Mouse (Mus musculus) adrenal gland, postnatal 25 days (tissue): ENCODE results near the gene Dnah17. TPM values are rescaled to one million over a fixed set of nuclear protein-coding genes. Genes with fewer than 3 reads are reported as not detected.

Experiments used
- DNase-seq: peaks from one replicate; pipeline ENCODE4 v3.0.0; 2021; ENCODE audit warnings: mixed read lengths
- total RNA-seq: library from RNA; stranded (reverse); gene quantifications from 2 replicates; pipeline ENCODE4 v1.2.3, GENCODE M21; 2021

Gene Dnah17
- total RNA-seq, 1 experiment from 2014 or later = 0.03 TPM

DNA sequence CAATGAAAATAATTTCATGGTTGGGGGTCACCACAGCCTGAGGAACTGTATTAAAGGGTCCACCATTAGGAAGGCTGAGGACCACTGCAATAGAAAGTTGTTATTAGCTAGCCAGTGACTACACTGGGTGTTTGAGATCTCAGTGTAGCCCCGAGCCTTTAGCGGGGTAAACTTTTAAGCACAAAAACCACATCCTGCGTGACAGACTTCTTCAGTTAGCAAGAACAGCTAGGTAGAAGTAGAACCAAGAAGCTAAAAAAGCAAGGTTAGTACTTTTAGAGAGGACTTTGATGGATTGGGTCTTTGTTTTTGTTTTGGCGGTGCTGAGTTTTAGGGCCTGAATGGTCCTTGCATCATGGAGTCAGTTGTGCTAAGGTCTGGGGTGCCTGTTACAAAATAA is 13.3 kb upstream of the Dnah17 start:
- DNase-seq = no peak

- DNase-seq = no peak
Measured at GRCm38 (mm10) chr11:118142547-118143165, 12.2 kb upstream of the Dnah17 start.

- no peak for DNase-seq
Measured at GRCm38 (mm10) chr11:118140771-118141565, 10.5 kb upstream of the Dnah17 start.

DNA sequence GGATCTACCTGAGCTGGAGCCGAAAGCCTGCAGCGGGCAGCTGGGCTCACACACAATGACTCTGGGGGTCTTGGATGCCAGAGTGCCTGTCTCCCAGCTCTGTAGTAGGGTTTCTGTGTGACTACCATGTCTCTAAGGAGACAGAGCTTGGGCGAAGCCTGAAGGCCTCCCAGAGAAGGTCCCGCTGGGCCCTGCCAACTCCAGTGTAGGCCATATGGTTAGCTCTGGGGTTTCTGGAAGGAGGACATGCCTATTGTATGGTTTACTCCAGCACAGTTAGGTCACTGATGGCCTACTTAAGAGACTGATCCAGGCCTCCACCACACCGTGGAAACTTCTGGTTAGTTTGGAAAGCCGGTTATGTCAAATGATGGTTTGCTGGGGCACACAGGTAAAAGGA is 7.9 kb upstream of the Dnah17 start:
- no peak for DNase-seq

DNA sequence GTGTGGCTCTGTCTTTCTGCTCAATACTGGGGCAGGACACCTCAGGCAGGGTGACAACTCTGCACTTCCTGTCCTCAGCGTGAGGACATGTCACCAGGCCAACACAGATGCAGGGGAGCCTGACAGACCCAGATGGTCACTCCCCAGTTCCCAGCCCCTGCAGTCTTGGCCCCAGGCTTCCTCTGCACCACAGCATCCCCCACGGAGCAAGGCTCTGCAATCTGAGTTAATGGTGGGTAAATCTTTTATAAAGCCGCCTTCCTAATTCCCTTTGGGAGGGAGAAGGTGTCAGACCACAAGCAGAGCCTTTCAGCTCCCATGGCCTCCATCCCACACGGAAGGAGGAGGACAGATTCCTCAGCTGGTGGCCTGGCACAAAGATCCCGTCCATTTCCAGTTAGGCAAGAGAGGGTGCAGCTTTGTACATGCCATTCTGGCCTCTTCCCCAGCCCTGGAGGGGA is 5.8 kb upstream of the Dnah17 start:
- DNase-seq = no peak

DNA sequence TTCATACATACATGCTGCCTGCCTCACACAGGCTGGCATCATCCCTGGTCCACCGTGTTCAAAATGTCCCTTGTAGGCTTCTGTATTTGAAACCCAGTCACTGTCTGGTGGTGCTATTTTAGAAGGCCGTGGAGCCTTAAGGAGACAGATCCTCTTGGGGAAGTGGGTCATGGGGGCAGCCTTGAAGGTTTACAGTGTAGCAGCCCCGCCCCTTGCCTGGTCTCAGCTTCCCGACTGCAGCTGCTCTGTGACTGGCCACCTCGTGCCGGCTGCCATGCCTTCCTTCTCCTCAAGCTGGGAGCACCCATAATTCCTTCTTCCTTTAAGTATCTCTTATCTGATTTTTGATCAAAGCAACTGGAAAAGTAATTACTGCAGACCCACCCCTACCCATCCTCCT is 4.8 kb upstream of the Dnah17 start:
- no peak for DNase-seq

GRCm38 (mm10) chr11:118133752-118134169 is 3.3 kb upstream of the Dnah17 start:
- peak; percentile 47 for DNase-seq

DNA sequence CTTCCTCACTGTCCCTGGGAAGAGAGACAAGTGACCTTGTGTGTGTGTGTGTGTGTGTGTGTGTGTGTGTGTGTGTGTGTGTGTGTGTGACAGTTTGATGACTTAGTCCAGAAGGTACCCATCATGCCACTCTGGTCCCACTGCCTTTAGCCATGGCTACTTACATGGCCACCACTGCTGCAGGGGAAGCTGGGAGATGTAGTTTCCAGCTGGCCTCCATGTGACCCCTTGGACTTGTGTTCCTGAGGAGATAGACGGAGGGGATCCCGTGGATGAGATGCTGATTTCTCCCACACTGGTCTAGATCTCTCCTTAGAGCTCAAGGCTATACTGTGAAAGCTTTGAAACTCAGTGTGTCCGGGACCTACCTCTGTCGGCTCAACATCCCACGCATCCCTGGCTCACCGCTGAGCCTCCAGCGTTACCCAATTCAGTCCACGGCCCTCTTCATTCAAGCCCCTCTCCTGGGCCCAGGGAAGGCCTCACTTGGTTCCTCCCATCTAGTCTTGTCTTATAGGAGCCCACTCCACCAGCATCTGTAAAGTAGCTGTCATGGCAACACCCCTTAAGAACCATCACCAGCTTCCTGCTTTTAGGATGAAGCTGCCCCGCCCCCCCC is 2.8 kb upstream of the Dnah17 start:
- no peak for DNase-seq

DNA sequence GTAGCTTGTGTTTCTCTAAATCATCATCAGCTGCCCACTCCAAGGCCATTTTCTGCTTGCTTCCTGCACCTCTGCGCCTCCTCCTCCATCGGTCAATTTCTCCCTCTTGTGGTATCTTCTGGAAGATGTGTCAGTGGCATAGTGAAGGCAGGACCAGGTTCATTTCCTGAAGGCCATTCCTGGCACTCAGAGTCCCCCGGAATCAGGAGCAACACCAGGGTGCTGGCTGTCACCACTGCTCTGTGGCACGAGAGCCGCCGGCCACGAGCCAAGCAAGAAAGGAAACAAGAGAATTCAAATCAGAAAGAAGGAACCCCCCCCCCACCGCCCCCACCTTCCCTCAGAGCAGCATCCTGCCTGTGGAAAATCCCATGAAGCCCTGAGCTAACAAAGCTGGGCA is 1.7 kb upstream of the Dnah17 start:
- peak; percentile 26 for DNase-seq

DNA sequence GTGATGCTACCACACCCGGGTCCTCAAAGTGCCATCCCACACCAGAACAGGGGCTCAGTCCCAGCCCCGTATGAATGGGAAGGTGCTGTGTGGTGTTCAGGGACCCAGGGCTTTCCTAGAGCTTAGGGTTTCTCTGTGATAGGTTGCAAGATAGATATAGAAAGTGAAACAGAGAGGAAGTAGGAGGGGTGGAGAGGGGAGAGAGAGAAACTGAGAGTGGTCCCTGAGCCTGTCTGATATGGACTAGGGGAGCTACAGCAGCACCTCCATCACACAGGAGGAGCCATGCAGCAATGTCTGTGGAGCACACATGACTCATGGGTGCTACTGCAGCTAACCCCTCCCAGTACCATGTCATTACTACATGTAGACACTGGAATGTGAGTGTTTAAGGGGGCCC is 622 bp downstream of the Dnah17 start:
- DNase-seq = no peak

DNA sequence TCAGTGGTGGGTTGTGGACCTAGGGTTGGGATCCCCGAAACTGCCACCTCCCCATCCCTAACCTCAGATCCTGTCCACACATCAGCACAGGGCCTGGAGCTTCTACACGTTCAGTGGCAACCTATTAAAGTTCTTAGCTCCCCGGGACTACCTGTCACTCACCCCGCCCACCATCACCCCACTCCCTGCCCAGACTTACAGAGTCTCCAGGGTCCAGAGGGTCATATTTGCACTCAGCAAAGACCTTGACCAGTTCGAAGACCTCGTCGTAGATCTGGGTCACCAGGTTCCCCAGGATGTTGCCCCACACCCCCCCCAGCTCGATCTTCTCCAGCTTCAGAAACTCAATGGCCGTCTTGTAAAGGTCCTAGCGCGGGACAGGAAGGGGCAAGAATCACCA is 8.8 kb downstream of the Dnah17 start:
- DNase-seq = no peak

GRCm38 (mm10) chr11:118118777-118119176 is 11.7 kb downstream of the Dnah17 start:
- DNase-seq = no peak

DNA sequence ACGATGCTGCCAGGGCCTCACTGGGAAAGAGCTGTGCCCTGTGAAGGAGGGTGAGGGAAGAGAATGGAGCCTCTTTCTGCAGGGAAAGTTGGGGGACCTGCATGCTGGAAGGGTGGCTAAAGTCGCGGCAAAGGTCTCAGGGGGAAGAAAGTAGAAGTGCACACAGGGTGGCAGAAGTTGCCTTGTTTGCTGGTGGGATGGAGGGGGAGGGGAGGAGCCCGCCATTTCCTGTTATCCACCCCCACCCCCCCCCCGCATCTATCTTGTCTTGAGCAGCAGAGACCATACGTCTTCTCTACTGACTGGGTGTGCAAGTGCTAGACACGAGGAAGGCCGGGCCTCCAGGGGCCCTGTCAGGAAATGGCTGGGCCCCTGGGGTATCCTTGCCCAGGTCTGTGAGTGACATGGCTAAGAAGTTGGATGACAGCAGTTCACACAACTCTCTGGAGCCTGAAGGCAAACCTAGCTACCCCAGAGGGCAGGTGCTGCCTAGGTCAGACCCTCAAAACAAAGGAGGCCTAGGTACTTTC is 15.8 kb downstream of the Dnah17 start:
- DNase-seq = no peak

DNA sequence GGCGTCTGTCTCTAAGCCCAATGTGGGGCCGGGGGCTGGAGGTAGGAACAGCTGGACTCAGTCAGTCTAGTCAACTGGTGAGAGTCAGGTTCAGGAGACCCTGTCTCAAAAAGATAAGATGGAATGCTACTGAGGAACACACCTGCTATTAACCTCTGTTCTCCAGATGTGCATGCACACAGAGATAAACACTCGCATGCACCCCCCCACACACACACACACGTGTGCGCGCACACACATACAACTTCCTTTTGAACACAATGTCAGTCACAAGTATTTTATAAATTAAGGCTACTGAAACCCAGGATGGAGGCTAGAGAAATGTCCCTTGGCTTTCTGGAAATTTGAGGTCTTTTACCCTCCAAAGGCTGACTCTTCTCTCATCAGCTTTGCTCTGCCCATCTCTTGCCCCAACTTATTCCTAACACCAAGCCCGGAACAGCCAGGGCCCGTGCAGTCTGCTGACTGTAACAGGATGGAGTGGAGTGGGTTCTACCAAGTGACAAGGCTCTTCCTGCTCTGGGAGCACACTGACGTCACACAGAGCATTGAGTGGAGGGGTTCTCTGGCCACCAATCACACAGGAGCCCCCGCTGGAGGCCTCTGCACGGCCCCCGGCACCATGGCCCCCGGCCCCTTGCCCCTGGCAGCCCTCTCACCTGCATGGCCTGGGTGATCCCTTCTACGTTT is 16.8 kb downstream of the Dnah17 start:
- no peak for DNase-seq

- peak; percentile 83 for DNase-seq
Measured at GRCm38 (mm10) chr11:118104001-118104400, 26.4 kb downstream of the Dnah17 start.

GRCm38 (mm10) chr11:118103383-118103782 is 27.1 kb downstream of the Dnah17 start:
- DNase-seq = no peak

DNA sequence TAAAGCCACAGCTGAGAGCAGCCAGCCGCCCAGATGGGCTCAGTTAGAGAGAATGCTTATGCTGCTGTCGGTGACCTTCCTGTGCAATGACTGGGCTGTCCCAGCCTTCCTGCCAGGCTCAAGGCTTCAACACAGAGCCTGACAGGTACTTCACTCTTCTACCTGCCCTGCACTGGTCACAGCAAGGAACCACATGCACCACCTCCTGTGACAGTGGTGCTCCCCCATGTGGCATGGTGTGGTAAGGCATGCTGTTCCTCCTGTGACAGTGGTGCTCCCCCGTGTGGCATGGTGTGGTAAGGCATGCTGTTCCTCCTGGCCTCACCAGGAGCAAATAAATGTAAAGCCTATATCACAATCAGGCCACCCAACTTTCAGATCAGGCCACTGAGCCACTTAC is 27.6 kb downstream of the Dnah17 start:
- peak; percentile 89 for DNase-seq

- DNase-seq = no peak
Measured at GRCm38 (mm10) chr11:118101133-118101532, 29.3 kb downstream of the Dnah17 start.

- no peak for DNase-seq
Measured at GRCm38 (mm10) chr11:118096736-118097135, 33.7 kb downstream of the Dnah17 start.

DNA sequence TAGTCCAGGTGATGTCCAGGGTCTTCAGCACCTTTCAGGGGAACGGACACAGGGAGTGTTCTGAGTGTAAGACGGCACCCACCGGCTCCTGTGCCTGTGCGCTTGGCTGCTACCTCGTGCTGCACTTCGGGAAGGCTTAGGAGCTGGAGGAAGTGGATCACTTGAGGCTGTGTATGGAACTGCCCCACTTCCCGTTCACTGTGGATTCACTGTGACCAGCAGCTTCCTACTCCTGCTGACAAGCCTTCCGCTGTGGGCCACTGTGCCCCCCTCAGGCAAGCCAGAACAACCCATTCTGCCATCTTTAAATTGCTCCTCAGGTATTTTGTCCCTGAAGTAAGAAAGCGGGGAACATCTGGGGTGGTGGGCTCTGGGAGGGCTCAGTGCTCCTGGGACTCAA is 35.4 kb downstream of the Dnah17 start:
- DNase-seq = no peak

DNA sequence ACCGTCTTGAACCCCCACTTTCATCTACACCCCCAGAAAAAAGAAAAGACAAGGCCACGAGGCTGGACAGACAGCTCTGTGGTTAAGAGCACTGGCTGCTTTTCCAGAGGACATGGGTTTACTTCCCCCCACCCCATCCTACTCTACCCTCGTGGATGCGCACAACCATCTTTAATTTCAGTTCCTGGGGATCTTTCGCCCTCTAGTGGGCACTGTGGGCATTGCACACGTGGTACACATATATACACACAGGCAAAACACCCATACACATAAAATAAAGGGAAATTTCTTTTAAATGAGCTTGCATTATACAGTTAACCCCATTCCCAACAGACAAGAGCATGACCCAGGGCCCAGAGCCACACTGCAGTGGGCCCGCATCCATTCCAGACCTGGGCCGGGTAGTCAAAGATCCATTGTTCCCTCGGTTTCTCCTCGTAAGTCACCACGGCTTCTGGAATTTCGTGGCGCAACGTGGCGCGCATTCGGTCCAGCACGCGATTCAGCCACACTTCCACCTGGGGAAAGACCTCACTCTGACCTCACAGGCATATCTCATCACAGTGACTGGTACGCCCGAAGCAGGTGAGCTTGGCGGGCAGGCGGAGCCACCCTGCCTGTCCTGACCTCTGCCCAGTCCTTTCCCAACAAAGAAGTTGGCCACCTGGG is 39.3 kb downstream of the Dnah17 start:
- DNase-seq = no peak

GRCm38 (mm10) chr11:118088896-118089295 is 41.5 kb downstream of the Dnah17 start:
- DNase-seq = no peak
